Mouse (Mus musculus) brain, adult 10 weeks (tissue): ENCODE data around the gene Sirt2. TPM values are rescaled to one million over a fixed set of nuclear protein-coding genes. Genes with fewer than 3 reads are reported as not detected.

Source experiments
- polyA plus RNA-seq: library from polyadenylated mRNA; stranded (reverse); fragments of 350-450 nt; fragmentation: Illumina TruSeq; extraction: RNeasy Lipid Tissue Mini Kit (QIAGEN cat#74804); gene quantifications from one replicate; pipeline ENCODE4 v1.2.3, GENCODE M21; 2015; ENCODE audit warnings: low read depth, low replicate concordance

Sirt2 gene
- 181 TPM for polyA plus RNA-seq

GRCm38 (mm10) chr7:28766173-28766879 lies at the start of gene Sirt2:
TSS of gene Sirt2 (plus strand) at chr7:28766735.

DNA sequence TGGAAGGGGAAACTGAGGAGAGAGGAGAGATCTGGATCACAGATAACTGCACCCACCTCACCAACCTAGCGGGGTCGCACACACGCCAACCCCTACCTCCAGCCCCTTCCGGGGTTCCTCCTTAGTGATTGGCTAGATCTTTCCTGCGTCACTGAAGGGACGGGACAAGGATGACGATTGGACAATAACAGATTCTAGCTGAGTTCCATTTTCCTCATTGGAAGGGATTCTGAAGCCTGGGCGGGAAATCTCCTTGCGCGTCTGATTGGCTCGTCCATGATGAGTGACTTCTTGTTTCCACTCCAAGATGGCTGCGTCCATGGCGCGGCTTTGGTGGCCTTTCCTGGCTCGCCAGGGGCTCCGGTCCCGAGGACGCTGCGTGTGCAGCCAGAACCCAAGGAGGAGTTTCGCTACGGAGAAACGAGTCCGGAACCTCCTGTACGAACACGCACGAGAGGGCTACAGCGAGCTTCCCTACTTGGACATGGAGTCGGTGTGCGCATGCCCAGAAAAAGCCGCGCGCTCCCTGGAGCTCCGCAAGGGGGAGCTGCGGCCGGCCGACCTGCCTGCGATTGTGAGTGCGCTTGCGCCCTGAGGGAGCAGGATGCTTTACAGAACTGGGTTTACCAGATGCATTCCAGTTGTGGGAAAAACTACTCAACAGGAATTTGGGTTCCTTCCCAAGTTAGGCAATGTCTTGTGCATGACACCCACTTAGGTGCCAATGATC lies 24.7 kb upstream of the Sirt2 start, which contains the start of the genes Mrps12 and Sars2:
Mrps12 (minus strand) TSS at position 112 of the 730 bp plus-strand sequence.
Sars2 (plus strand) TSS at position 284 of the 730 bp plus-strand sequence.

GRCm38 (mm10) chr7:28756079-28756478 lies 10.5 kb upstream of the Sirt2 start, which contains the start of gene Ccer2:
TSS of gene Ccer2 (plus strand) at chr7:28756174.

DNA sequence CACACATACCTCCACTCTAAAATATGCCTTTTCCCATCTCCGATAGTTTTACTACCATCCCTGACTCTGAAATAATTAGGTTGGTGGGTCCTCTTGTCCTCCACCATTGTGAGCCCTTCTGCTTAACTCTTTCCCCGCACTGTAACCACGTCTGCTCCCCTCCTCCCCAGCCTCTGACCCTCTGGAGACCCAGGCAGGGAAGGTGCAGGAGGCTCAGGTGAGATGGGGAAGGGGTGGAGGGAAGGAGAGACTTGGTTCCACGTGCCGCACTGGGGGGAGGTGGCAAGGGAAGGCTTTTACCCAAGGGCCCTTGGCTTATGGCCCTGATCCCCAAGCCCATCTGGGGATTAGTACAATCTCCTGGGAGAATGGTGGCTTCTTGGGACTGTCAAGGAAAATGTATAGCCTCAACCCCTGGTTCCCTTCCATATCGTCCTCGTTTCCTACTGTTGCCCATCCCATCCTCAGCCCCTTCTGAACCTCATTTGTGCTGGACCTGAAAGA lies 979 bp downstream of the Sirt2 start, which contains the start of gene Nfkbib:
Nfkbib (minus strand) TSS at position 51 of the 504 bp plus-strand sequence.

DNA sequence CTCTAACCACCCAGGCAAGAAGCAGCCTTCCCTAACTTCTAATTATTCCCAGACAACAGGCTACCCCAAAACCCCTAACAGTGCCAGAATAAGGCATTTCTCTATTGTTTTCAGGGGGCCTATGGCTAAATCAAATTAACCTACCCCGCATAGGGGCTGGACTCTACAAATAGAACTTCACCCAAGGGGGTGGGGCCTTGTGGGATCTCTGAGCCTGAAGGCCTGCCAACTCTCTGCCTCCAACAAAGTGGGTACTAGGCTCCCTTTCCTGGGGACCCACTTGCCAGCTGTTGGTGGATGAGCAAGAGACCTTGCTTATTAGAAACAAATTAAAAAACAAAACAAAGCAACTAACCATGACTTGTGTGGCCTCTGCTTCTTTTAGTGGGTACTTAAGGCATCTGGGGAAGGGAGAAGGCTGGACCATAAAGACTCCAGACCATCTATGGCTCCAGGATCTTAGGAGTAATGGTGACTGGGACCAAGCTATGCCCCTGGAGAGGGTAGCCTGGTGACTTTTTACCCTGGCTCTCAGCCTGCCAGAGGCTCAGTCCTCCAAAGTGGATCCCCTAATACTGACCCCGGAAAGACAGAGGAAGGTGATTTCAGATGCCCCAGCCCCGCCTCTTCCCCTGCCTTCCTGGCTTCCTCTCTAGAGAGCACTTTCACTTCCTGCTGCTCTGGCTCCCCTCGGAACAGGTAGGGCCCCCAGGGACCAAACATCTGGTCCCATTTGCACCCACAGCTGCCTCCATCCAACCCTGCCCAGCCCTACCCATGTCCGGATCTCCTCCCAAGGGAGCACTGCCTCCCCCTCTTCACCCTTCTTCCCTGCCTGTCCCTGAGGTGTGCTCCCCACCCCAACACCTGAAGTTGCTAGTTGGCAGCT lies 22.0 kb downstream of the Sirt2 start, which contains the start of gene Rinl:
Rinl (plus strand) TSS at position 663 of the 889 bp plus-strand sequence.

GRCm38 (mm10) chr7:28808221-28808941 lies 41.8 kb downstream of the Sirt2 start, which contains the start of gene Hnrnpl:
TSS of gene Hnrnpl (plus strand) at chr7:28808541.

GRCm38 (mm10) chr7:28824941-28825685 lies 58.6 kb downstream of the Sirt2 start, which contains the start of gene Ech1:
TSS of gene Ech1 (plus strand) at chr7:28825217.

GRCm38 (mm10) chr7:28833723-28834347 lies 67.3 kb downstream of the Sirt2 start, which contains the start of gene Lgals4:
TSS of gene Lgals4 (plus strand) at chr7:28833854.

Other genes starting within 250 kb of the Sirt2 start
- not detected for gene Ifnl3, start 243.9 kb upstream of the Sirt2 start, polyA plus RNA-seq
- not detected for gene Sycn, start 225.8 kb upstream of the Sirt2 start, polyA plus RNA-seq
- not detected for gene Nccrp1, start 219.5 kb upstream of the Sirt2 start, polyA plus RNA-seq
- gene Samd4b, start 168.6 kb upstream of the Sirt2 start, polyA plus RNA-seq: 37.9 TPM
- 6.6 TPM for gene Pak4, start 168.6 kb upstream of the Sirt2 start, polyA plus RNA-seq
- gene Acp7, start 135.4 kb upstream of the Sirt2 start, polyA plus RNA-seq: 1.3 TPM
- 15.8 TPM for gene Fbxo27, start 73.9 kb upstream of the Sirt2 start, polyA plus RNA-seq
- 3.3 TPM for gene Fbxo17, start 49.9 kb upstream of the Sirt2 start, polyA plus RNA-seq
- 126 TPM for gene Mrps12, start 24.9 kb upstream of the Sirt2 start, polyA plus RNA-seq
- gene Sars2, start 24.7 kb upstream of the Sirt2 start, polyA plus RNA-seq: 12.4 TPM
- 3.2 TPM for gene Ccer2, start 10.6 kb upstream of the Sirt2 start, polyA plus RNA-seq
- gene Nfkbib, start 777 bp downstream of the Sirt2 start, polyA plus RNA-seq: 41.0 TPM
- gene Rinl, start 22.2 kb downstream of the Sirt2 start, polyA plus RNA-seq: 2.9 TPM
- 253 TPM for gene Hnrnpl, start 41.8 kb downstream of the Sirt2 start, polyA plus RNA-seq
- 96.4 TPM for gene Ech1, start 58.5 kb downstream of the Sirt2 start, polyA plus RNA-seq
- 5.1 TPM for gene Lgals4, start 67.1 kb downstream of the Sirt2 start, polyA plus RNA-seq
- not detected for gene Lgals7, start 97.1 kb downstream of the Sirt2 start, polyA plus RNA-seq
- gene Capn12, start 114.7 kb downstream of the Sirt2 start, polyA plus RNA-seq: 0.54 TPM
- 128 TPM for gene Actn4, start 195.6 kb downstream of the Sirt2 start, polyA plus RNA-seq
- gene Eif3k, start 215.1 kb downstream of the Sirt2 start, polyA plus RNA-seq: 330 TPM
- 1.8 TPM for gene Map4k1, start 215.3 kb downstream of the Sirt2 start, polyA plus RNA-seq